Mouse (Mus musculus): ENCODE data around the gene Coq3. TPM values are rescaled to one million over a fixed set of nuclear protein-coding genes. Genes with fewer than 3 reads are reported as not detected.

Coq3 gene
- polyA plus RNA-seq (2016; fragmentation: Nextera tagmentation; extraction: Ambion mirVana) = 12.8 and 13.1 TPM in 2 replicates

DNA sequence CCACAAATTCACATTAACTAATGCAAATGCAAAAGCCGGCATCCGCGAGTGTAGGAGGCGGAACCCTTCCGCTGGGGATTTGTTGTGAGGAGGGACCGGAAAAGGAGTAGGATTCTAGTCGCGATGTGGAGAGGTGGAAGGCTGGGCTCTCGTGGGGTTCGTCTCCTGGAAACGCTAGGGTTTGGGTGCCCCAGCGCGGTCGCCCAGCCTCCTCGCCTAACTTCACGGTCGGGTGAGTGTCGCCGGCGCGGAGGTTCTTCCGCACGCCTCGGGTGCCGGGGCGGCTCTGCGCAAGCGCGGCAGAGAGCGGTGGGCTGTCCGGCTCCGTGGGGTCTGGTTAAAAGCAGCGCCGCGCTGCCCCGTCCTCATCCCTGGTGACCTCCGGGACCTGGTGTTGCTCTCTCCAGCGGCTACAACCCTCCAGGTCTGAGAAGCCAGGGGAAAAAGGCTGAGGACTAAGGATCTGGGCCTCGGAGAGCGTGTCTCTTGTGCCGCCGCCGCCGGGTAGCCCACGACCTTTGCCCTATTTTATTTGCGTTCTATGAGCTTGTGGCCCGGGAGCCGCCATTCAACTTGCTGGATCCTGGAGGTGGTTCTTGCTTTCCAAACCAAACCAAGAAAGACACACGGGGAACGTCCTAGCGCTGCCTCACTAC lies at the start of gene Coq3:
TSS of gene Coq3 (plus strand) at position 109 of the 656 bp plus-strand sequence.
- Histone ChIP-seq H3K27ac (peak within 1 kb of the TSS; percentile 94), H3K27me3 (ENCODE audit: poor library complexity, severe bottlenecking) (no peaks in the 10 kb centered on the region), H3K36me3 (replicated peaks) (peaks cover 25% of the 10 kb centered on the region), H3K4me1 (peaks cover 10% of the 10 kb centered on the region; the same call in 1 of the 2 replicates), H3K4me3 (peak within 1 kb of the TSS; percentile 74), H3K9me3 (no peaks in the 10 kb centered on the region)
- peak; percentile 85 for DNase-seq (ENCODE audit: extremely low spot score, low spot score)
- under 1% methylated on average over 51 of the region's 51 CpGs for whole genome bisulfite sequencing

DNA sequence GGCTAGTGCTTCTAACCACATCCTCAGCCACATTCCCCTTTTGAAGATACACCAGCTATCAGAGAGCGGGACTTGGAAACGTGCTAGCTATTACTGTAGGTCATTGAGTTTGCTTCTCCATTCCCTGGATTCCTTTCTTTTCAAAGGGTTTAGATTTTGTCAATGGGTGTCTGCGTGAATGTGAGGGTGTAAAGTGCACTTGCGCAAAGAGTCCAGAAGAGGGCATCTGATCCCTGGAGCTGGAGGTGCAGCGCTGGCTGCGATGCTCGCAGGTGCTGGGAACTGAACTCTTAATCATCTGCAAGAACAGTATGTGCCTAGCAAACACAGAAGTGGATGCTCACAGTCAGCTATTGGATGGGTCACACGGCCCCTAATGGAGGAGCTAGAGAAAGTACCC lies 46.6 kb upstream of the Coq3 start:
- Histone ChIP-seq H3K36me3 (replicated peaks) (peaks cover 35% of the 10 kb centered on the region), H3K27ac (no peak overlapping the region), H3K9me3 (no peaks in the 10 kb centered on the region; the same call in 1 of the 2 replicates), H3K4me3 (no peak overlapping the region), H3K27me3 (ENCODE audit: poor library complexity, severe bottlenecking) (no peaks in the 10 kb centered on the region), H3K4me1 (no peaks in the 10 kb centered on the region)
- no peak for DNase-seq (ENCODE audit: extremely low spot score, low spot score)
- WGBS = 94% methylated on average over 8 of the region's 8 CpGs

DNA sequence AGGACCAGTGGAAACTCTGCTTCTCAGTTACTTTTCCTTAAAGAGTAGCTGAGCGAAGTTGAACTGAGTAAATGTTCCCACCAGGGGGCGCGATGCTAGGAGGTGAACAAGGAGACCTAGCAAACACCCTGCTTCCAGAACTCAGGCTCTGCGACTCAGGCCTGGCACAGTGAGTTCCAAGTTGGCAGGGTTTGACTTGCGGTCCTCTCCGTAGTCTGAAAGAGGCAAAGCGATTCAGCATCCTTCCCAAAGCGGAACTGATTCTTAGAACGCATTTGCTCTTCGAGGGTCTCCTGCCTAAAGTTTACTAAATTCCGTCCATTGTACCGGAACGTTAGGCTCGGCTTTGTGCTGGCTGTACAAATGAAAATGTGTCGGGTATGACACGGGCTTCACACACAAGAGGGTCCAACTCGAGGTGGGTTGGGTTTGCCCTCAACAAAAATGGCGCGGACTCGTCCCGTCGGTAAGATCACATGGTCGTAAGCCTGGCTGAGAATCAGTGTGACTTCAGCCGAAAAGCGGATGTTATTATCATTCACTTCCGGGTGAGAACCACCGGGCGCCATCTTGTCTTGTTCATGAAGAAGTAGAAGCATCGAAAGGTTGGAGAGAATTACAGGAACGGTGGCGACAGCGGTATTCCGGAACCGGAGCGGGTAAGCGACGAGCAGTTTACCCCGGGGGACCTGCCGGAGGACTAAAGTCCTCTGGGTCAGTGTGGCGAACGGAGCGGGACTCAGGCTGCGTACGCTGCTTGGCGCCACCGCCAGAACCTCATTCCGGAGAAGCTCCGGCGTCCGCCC lies 31.8 kb upstream of the Coq3 start, which contains the start of gene Pnisr:
TSS of gene Pnisr (plus strand) at position 103 of the 806 bp plus-strand sequence.
- Histone ChIP-seq H3K27ac (peak within 1 kb of the TSS; percentile 99), H3K27me3 (ENCODE audit: poor library complexity, severe bottlenecking) (no peaks in the 10 kb centered on the region), H3K9me3 (no peaks in the 10 kb centered on the region), H3K4me3 (peak within 1 kb of the TSS; percentile 91), H3K4me1 (peaks cover 15% of the 10 kb centered on the region), H3K36me3 (replicated peaks) (peaks cover 13% of the 10 kb centered on the region; the same call in 1 of the 2 replicates)
- peak; percentile 94 for DNase-seq (ENCODE audit: extremely low spot score, low spot score)
- WGBS = under 1% methylated on average over 50 of the region's 50 CpGs

DNA sequence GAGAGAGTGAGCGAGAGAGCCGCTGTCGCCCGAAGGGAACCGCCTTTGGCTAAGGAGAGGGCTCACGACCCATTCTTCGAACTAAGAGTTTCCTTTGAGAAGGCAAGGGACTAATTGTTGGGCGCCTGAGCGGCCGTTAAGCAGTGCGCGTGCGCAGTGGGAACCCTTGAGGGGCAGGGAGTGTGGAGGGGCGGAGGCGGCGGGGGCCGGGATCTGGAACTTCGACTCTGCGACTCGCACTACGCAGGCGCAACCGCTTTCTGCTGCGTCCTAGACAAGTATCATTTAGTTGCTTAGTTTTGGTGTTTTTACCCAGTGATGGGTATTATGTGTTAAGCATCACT lies 31.2 kb upstream of the Coq3 start:
- DNase-seq (ENCODE audit: extremely low spot score, low spot score) = peak; percentile 86
- Histone ChIP-seq H3K27ac (peak overlapping the region; percentile 99), H3K27me3 (ENCODE audit: poor library complexity, severe bottlenecking) (no peaks in the 10 kb centered on the region), H3K4me3 (peak overlapping the region; percentile 91), H3K36me3 (replicated peaks) (peaks cover 19% of the 10 kb centered on the region), H3K9me3 (no peaks in the 10 kb centered on the region), H3K4me1 (peaks cover 15% of the 10 kb centered on the region)
- under 1% methylated on average over 24 of the region's 24 CpGs for WGBS

DNA sequence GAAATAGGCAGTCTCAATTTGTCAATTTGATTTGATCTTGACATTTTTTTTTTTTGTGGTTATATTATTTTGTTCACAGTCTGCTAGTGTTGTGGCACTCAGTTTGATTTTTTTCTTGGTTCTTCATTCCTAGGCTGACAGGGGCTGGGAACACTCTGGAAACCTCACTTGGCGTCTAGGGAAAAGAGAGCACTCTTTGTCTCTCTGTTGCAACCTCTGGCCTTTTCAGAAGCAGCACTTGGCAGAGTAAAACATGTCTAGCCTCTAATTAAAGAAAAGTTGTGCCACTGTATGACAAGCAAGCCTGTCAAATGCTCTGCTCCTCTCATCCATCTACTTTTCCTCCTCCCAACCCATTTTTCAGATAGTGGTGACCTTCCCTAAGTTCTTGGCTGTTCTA lies 22.0 kb upstream of the Coq3 start:
- H3K27me3 ChIP-seq (ENCODE audit: poor library complexity, severe bottlenecking) = no peaks in the 10 kb centered on the region
- H3K4me3 ChIP-seq = no peak overlapping the region
- H3K36me3 ChIP-seq (replicated peaks) = peaks cover 96% of the 10 kb centered on the region
- DNase-seq (ENCODE audit: extremely low spot score, low spot score) = no peak
- 70% methylated on average over 1 of the region's 1 CpGs for WGBS
- no peaks in the 10 kb centered on the region for H3K9me3 ChIP-seq
- H3K4me1 ChIP-seq = no peaks in the 10 kb centered on the region
- H3K27ac ChIP-seq = no peak overlapping the region

DNA sequence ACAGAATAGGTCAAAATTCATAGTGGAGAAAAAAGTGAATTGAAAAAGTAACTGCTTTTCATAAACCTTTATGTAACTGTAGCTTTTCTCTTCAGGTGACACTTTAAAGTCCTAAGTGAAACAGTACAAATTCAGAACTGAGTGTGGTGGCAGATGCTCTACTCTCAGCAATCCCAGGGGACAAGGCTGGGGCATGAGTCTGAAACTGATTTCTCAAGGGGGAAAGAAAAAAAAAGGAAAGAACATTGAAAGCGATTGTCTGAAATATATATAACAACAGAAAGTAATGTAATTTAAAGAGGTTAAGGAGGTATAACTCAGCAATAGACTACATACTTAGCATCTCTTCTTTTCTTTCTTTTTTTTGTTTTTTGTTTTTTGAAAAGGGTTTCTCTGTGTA lies 14.2 kb upstream of the Coq3 start:
- H3K4me1 ChIP-seq = no peaks in the 10 kb centered on the region
- no peak overlapping the region for H3K4me3 ChIP-seq
- no peaks in the 10 kb centered on the region for H3K27me3 ChIP-seq (ENCODE audit: poor library complexity, severe bottlenecking)
- 100% methylated on average over 1 of the region's 1 CpGs for WGBS
- no peaks in the 10 kb centered on the region for H3K9me3 ChIP-seq
- H3K36me3 ChIP-seq (replicated peaks) = peaks cover 99% of the 10 kb centered on the region
- no peak overlapping the region for H3K27ac ChIP-seq
- DNase-seq (ENCODE audit: extremely low spot score, low spot score) = no peak

DNA sequence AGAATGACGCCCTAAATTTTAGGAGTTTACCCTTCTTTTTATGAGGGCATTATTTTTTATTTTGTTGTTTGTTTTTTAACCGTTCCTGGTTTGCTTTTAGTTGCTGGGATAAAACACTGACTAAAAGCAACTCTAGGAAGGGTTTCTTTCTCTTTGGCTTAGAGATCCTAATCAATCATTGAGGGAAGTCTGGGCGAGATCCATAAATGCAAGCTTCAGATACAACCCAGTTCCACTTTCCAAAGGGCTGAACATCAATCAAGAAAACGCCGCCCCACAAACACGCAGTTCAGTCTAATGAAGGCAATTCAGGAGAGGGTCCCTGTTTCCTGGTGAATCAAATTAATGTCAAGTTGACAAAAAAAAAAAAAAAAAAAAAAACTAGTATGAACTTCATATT lies 697 bp upstream of the Coq3 start:
- Histone ChIP-seq H3K27ac (no peak overlapping the region), H3K36me3 (replicated peaks) (peaks cover 32% of the 10 kb centered on the region), H3K27me3 (ENCODE audit: poor library complexity, severe bottlenecking) (no peaks in the 10 kb centered on the region), H3K9me3 (no peaks in the 10 kb centered on the region), H3K4me3 (peak overlapping the region; percentile 74), H3K4me1 (peaks cover 10% of the 10 kb centered on the region; the same call in 1 of the 2 replicates)
- 45% methylated on average over 6 of the region's 6 CpGs for WGBS
- DNase-seq (ENCODE audit: extremely low spot score, low spot score) = no peak

DNA sequence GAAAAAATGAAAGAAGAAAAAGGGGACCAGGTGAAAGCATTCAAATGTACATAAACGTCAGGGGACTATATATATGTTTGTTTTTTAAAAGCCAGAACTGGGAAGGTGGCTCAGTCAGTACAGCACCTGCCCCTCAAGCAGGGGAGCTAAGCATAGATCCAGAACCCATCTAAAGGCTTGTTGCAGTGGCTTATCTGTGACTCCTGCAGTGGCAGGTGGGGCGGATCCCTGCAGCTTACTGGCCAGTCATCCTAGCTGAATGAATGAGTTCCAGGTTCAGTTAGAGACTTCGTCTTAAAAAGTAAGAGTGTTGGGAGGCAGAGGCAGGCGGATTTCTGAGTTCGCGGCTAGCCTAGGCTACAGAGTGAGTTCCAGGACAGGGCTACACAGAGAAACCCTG lies 3.3 kb downstream of the Coq3 start:
- Histone ChIP-seq H3K27ac (no peak overlapping the region), H3K4me3 (no peak overlapping the region), H3K36me3 (replicated peaks) (no peaks in the 10 kb centered on the region), H3K9me3 (no peaks in the 10 kb centered on the region), H3K27me3 (ENCODE audit: poor library complexity, severe bottlenecking) (no peaks in the 10 kb centered on the region), H3K4me1 (peaks cover 10% of the 10 kb centered on the region; the same call in 1 of the 2 replicates)
- DNase-seq (ENCODE audit: extremely low spot score, low spot score) = no peak
- 91% methylated on average over 6 of the region's 6 CpGs for WGBS

DNA sequence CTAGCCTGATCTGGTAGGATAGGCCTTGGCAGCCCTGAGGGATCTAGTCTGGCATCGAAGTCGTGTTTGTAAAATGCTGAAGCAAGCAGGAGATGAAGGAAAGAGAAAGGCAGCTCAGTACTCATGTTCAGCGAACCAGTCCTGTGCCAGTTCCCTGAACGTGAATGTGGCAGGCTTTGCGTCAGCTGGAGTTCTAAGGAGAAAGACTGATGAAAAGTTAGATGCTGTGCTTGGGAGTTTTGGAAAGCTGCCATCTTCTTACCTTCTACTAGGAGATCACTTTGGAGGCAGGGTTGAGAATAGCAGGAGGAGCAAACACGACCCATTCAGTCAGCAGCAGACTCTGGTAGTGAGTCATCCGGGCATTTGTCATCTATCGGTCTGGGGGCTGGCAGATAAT lies 6.4 kb downstream of the Coq3 start:
- H3K4me3 ChIP-seq = no peak overlapping the region
- no peaks in the 10 kb centered on the region for H3K27me3 ChIP-seq (ENCODE audit: poor library complexity, severe bottlenecking)
- H3K4me1 ChIP-seq = no peaks in the 10 kb centered on the region
- H3K36me3 ChIP-seq (replicated peaks) = no peaks in the 10 kb centered on the region
- 93% methylated on average over 8 of the region's 8 CpGs for WGBS
- H3K27ac ChIP-seq = no peak overlapping the region
- no peak for DNase-seq (ENCODE audit: extremely low spot score, low spot score)
- no peaks in the 10 kb centered on the region for H3K9me3 ChIP-seq

DNA sequence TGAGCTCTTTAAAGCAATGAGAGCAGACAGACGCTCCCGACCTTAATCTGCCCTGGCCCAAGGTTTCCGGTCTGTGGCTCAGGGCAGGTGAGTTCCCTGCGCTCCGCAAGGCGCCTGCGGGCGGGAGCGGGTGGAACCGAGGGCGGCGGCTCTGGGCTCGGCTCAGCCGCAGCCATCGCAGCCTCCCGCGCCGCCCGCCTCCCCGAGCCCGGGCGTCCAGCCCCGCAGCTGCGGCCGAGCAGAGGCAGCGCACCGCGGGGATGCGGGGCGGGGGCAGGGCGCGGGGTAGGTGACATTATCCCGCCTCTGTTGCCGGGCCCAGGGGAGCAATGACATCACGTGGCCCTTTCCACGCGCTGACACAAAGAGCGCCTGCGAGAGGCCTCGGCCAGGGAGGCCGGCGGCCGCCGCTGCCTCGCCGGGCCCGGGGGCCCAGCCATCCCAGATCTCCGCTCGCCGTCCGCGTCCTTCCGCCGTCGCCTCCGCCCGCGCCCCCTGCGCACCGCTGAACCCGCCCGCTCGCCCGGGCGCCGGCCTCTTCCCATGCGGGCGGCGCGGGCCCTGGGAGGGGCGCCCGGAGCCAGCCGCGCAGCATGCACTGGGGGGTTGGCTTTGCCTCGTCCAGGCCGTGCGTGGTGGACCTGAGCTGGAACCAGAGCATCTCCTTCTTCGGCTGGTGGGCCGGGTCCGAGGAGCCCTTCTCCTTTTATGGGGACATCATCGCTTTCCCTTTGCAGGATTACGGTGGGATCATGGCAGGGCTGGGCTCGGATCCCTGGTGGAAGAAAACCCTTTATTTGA lies 51.7 kb downstream of the Coq3 start, which contains the start of gene Faxc:
TSS of gene Faxc (plus strand) at position 359 of the 801 bp plus-strand sequence.
- Histone ChIP-seq H3K9me3 (no peaks in the 10 kb centered on the region), H3K27ac (peak within 1 kb of the TSS; percentile 97), H3K4me3 (peak within 1 kb of the TSS; percentile 83), H3K36me3 (replicated peaks) (peaks cover 3% of the 10 kb centered on the region), H3K27me3 (ENCODE audit: poor library complexity, severe bottlenecking) (peaks cover 13% of the 10 kb centered on the region), H3K4me1 (peaks cover 34% of the 10 kb centered on the region)
- 1% methylated on average over 76 of the region's 83 CpGs for WGBS
- peak; percentile 69 for DNase-seq (ENCODE audit: extremely low spot score, low spot score)

DNA sequence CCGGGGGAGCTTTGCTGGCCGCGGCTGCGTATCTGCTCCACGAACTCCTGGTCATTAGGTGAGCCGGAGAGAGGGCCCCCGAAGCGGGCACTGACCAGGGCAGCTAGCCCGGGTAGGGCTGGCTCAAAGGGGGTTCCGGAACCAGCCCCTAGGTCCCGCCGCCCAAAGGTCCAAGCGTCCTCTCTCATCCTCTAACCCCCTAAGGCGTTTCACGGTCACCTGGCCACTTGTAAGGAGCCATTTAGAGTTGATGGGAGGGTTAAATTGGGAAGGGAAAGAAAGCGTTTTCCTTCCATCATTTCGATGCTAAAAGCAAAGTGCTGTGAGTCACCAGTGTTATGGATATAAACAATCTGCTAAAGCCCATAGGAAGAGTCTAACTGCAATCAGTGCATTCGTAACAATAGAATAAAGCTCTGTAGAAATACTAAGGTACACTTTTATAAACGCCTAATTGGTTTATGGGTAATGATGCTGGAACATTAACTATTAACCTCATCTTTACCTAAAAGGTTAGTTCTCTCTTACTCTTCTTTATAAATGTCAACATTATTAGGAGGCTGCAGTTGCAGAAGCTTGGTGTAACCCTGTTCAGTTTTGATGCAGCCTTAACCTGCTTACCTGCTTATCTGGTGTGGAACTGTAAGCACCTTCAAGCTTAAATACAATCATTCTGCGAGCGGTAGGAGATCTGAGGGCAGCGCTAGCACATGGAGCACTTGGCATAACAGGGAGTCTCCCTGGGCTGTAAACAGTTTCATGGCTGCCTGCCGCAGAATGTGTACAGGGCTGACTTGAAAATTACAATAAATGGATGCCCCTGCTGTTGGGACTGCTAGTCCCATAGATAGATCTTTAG lies 52.5 kb downstream of the Coq3 start:
- Histone ChIP-seq H3K36me3 (replicated peaks) (peaks cover 12% of the 10 kb centered on the region), H3K4me3 (peak overlapping the region; percentile 83), H3K9me3 (no peaks in the 10 kb centered on the region), H3K27ac (peak overlapping the region; percentile 97), H3K27me3 (ENCODE audit: poor library complexity, severe bottlenecking) (peaks cover 13% of the 10 kb centered on the region), H3K4me1 (peaks cover 34% of the 10 kb centered on the region)
- DNase-seq (ENCODE audit: extremely low spot score, low spot score) = peak; percentile 13
- 19% methylated on average over 23 of the region's 23 CpGs for WGBS

DNA sequence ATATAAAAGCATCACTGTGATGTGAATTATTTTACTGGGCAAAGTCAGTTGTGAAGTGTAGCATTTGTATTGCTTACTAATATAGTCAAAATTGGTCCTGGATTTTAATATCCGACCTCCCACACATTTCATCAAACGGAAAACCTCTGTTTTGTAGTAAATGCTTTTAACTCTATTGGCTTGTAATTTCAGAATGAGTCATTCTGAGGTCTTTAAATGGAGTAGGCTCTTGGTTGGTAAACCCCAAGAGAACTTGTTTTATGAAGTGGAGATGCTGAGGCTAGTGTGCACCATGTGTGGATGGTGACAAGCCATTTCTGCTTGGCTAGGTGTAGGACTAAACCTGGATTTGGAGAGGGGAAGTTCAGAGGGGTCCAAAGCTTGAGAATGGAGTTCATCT lies 55.9 kb downstream of the Coq3 start:
- Histone ChIP-seq H3K36me3 (replicated peaks) (peaks cover 18% of the 10 kb centered on the region), H3K27me3 (ENCODE audit: poor library complexity, severe bottlenecking) (peaks cover 4% of the 10 kb centered on the region), H3K9me3 (no peaks in the 10 kb centered on the region), H3K4me3 (no peak overlapping the region), H3K4me1 (peaks cover 34% of the 10 kb centered on the region), H3K27ac (no peak overlapping the region)
- WGBS = 96% methylated on average over 2 of the region's 2 CpGs
- no peak for DNase-seq (ENCODE audit: extremely low spot score, low spot score)
